Mouse (Mus musculus) liver, embryonic 12.5 days (tissue): ENCODE data around the gene Tmod3. TPM values are rescaled to one million over a fixed set of nuclear protein-coding genes. Genes with fewer than 3 reads are reported as not detected.

Source experiments
- polyA plus RNA-seq: library from polyadenylated mRNA; unstranded; fragments of >200 nt; fragmentation: Nextera tagmentation; extraction: Ambion mirVana; gene quantifications from 2 replicates; pipeline ENCODE4 v1.2.1, GENCODE M21; 2016

Gene Tmod3
- polyA plus RNA-seq, 1 experiment from 2014 or later, result 37.6 TPM

Other genes starting within 250 kb of the Tmod3 start
- gene Bcl2l10, start 211.9 kb downstream of the Tmod3 start, polyA plus RNA-seq, result not detected in 2 replicates
- 33.3 and 36.5 TPM in 2 replicates for gene Mapk6, start 149.7 kb downstream of the Tmod3 start, polyA plus RNA-seq
- 25.9 and 26.9 TPM in 2 replicates for gene Leo1, start 118.1 kb downstream of the Tmod3 start, polyA plus RNA-seq
- 0.69 and 1.0 TPM in 2 replicates for gene Tmod2, start 51.7 kb upstream of the Tmod3 start, polyA plus RNA-seq
- gene Lysmd2, start 66.1 kb upstream of the Tmod3 start, polyA plus RNA-seq, result 6.0 and 6.4 TPM in 2 replicates
- gene Scg3, start 124.4 kb upstream of the Tmod3 start, polyA plus RNA-seq, result 0.30 TPM in 1 of 2 replicates, not detected in the other
- 2.7 and 2.9 TPM in 2 replicates for gene Bmp5, start 215.7 kb upstream of the Tmod3 start, polyA plus RNA-seq